Mouse (Mus musculus): Measurements from ENCODE around the gene Nol4l. TPM values are rescaled to one million over a fixed set of nuclear protein-coding genes. Genes with fewer than 3 reads are reported as not detected.

Nol4l gene
- total RNA-seq, 4 experiments from 2014 or later, result 0.29 to 0.94 (median 0.41) TPM

Other genes with a start within 250 kb of the Nol4l start
- 1 to 10 TPM; 3.0 to 3.7 (median 3.4) TPM for gene Kif3b, start 238.6 kb downstream of the Nol4l start, total RNA-seq (2022)
- gene Asxl1, start 184.1 kb downstream of the Nol4l start, total RNA-seq (2022), result 10 to 100 TPM in 2 of 4 experiments, 1 to 10 TPM in 2; 8.1 to 12.1 (median 10.5) TPM
- gene 4930404H24Rik, start 37.2 kb downstream of the Nol4l start, total RNA-seq (2022), result not detected
- 10 to 100 TPM; 10.1 to 11.2 (median 10.2) TPM for gene Commd7, start 102.8 kb upstream of the Nol4l start, total RNA-seq (2022)
- gene Dnmt3b, start 119.5 kb upstream of the Nol4l start, total RNA-seq (2022), result under 1 TPM; 0.29 to 0.90 (median 0.49) TPM
- not detected for gene Dnmt3c, start 166.7 kb upstream of the Nol4l start, total RNA-seq (2022)
- 10 to 100 TPM; 31.9 to 41.1 (median 32.4) TPM for gene Mapre1, start 211.3 kb upstream of the Nol4l start, total RNA-seq (2022)
- under 1 TPM in 2 of 4 experiments, not detected in 2; 0.13 TPM for gene Efcab8, start 250.0 kb upstream of the Nol4l start, total RNA-seq (2022)

All from gastrocnemius, adult 8-10 months (tissue).